Mouse (Mus musculus) left cerebral cortex, adult 11 months (tissue): Measurements from ENCODE around the gene Gm5136.
A peak's percentile ranks its signal among the peaks of the same experiment; 100 is the strongest.

Experiments used
- DNase-seq: peaks from one replicate; pipeline ENCODE4 v3.0.0; 2022; ENCODE audit warnings: low spot score

Gene Gm5136

GRCm38 (mm10) chr10:108699946-108700345, at the start of gene Gm5136:
Gm5136 (minus strand) TSS chr10:108700160.
- DNase-seq: no peak

- no peak for DNase-seq
Observed at GRCm38 (mm10) chr10:108743759-108744158, 43.8 kb upstream of the Gm5136 start.

GRCm38 (mm10) chr10:108733982-108734381, 34.0 kb upstream of the Gm5136 start:
- DNase-seq: no peak

GRCm38 (mm10) chr10:108728961-108729360, 29.0 kb upstream of the Gm5136 start:
- no peak for DNase-seq

GRCm38 (mm10) chr10:108726391-108726790, 26.4 kb upstream of the Gm5136 start:
- DNase-seq: no peak

- no peak for DNase-seq
Observed at GRCm38 (mm10) chr10:108724878-108725277, 24.9 kb upstream of the Gm5136 start.

- no peak for DNase-seq
Observed at GRCm38 (mm10) chr10:108710514-108710913, 10.6 kb upstream of the Gm5136 start.

GRCm38 (mm10) chr10:108705658-108706057, 5.7 kb upstream of the Gm5136 start:
- DNase-seq: no peak

- no peak for DNase-seq
Observed at GRCm38 (mm10) chr10:108701361-108702128, 1.6 kb upstream of the Gm5136 start.

GRCm38 (mm10) chr10:108697062-108697461, 2.9 kb downstream of the Gm5136 start:
- DNase-seq: no peak

- DNase-seq: no peak
Observed at GRCm38 (mm10) chr10:108690954-108691353, 9.0 kb downstream of the Gm5136 start.

- DNase-seq: no peak
Observed at GRCm38 (mm10) chr10:108686696-108687095, 13.3 kb downstream of the Gm5136 start.

- DNase-seq: peak; percentile 58
Observed at GRCm38 (mm10) chr10:108679675-108680390, 20.1 kb downstream of the Gm5136 start.

- DNase-seq: no peak
Observed at GRCm38 (mm10) chr10:108677053-108677452, 22.9 kb downstream of the Gm5136 start.

GRCm38 (mm10) chr10:108668944-108669343, 31.0 kb downstream of the Gm5136 start:
- no peak for DNase-seq

- DNase-seq: no peak
Observed at GRCm38 (mm10) chr10:108660295-108660694, 39.7 kb downstream of the Gm5136 start.

GRCm38 (mm10) chr10:108658300-108658699, 41.7 kb downstream of the Gm5136 start:
- DNase-seq: no peak

GRCm38 (mm10) chr10:108657669-108658068, 42.3 kb downstream of the Gm5136 start:
- DNase-seq: no peak

- no peak for DNase-seq
Observed at GRCm38 (mm10) chr10:108656898-108657297, 43.1 kb downstream of the Gm5136 start.

- DNase-seq: no peak
Observed at GRCm38 (mm10) chr10:108655074-108655473, 44.9 kb downstream of the Gm5136 start.

GRCm38 (mm10) chr10:108652831-108653230, 47.1 kb downstream of the Gm5136 start:
- DNase-seq: no peak

GRCm38 (mm10) chr10:108652066-108652465, 47.9 kb downstream of the Gm5136 start:
- DNase-seq: no peak

- no peak for DNase-seq
Observed at GRCm38 (mm10) chr10:108649174-108649573, 50.8 kb downstream of the Gm5136 start.
